Mouse (Mus musculus) adrenal gland, postnatal 14 days (tissue): ENCODE results near the gene Tpra1. TPM values are rescaled to one million over a fixed set of nuclear protein-coding genes. Genes with fewer than 3 reads are reported as not detected.

Experiments used
- DNase-seq: peaks from one replicate; pipeline ENCODE4 v3.0.0; 2021; ENCODE audit warnings: mixed read lengths
- long read RNA-seq, 2 experiments: library from polyadenylated mRNA; stranded (forward); transcript quantifications; one replicate each; pipeline ENCODE4 v2.0.0; 2021
- total RNA-seq: library from RNA; stranded (reverse); gene quantifications from 2 replicates; pipeline ENCODE4 v1.2.3, GENCODE M21; 2021

Tpra1 gene
- total RNA-seq, result 73.2 and 73.8 TPM in 2 replicates
- long read RNA-seq, experiment 1, transcript Tpra1-201 (12 exons, 1,820 nt), result major isoform, 23 of 58 reads
- long read RNA-seq, experiment 1, partial matches to known transcripts, result 15 of 58 reads
- long read RNA-seq, experiment 1, other reads (novel, unspliced or antisense), result 20 of 58 reads
- long read RNA-seq, experiment 2, transcript Tpra1-201 (12 exons, 1,820 nt), result major isoform, 15 of 37 reads
- long read RNA-seq, experiment 2, partial matches to known transcripts, result 7 of 37 reads
- long read RNA-seq, experiment 2, other reads (novel, unspliced or antisense), result 13 of 37 reads

DNA sequence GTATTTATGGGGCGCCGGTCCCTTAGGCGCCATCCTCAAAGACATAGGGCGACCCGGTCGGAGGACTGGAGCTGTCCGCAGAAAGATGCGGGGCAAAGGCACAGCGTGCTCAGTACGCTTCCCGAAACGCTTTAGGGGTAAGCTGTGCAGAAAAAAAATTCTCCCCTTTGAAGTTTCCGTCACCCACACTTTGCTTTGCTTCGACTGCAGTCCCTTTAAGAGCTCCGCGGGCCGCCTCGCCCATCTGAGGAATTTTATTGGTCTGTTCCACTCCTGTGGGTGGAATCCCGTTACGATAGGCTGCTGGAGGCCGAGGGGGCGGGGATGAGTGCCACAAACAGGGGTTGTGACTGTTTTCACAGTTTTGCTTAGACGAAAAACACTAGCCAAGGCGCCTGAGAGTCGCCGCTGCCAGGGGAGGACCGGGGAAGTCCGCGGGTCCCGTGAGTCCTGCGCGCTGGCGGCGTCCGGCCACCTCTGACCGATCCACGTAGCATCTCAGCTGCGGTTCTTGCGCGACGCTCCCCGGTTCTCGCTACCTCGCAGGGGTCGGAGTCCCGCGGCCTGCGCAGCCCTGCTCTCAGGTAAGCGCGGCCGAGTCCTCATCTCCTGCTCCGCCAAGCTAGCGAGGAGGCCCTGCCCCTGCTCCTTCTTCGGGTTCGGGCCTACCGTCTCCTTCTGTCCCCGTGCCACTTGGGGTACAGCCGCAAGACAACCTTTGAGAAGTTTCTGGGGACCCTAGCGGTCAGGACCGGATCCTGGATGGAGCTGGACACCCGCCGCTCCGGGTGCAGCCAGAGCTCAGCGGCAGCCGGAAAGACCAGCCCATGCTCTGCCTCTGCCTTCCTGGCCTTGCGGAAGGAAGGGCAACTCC, at the start of gene Tpra1:
TSS of gene Tpra1 (plus strand) at position 305 of the 874 bp plus-strand sequence.
- DNase-seq, result peak; percentile 97

DNA sequence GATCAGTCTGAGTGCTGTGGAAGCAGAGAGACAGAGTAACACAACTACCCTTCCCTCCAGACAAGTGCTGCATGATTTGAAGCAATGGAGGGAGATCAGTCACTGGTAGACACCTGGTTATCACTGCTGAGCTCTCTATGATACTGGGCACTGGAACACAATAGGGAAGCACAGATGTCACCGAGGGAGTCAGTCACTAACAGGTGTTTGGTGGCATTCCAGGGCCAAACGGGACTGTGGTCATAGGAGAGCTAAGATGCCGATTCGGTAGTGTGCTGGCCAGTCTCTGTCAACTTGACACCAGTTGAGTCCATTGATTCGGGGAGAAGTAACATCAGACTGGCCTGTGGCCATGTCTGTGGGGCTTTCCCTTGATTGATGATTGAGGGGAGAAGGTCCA, 47.5 kb upstream of the Tpra1 start:
- DNase-seq, result no peak

DNA sequence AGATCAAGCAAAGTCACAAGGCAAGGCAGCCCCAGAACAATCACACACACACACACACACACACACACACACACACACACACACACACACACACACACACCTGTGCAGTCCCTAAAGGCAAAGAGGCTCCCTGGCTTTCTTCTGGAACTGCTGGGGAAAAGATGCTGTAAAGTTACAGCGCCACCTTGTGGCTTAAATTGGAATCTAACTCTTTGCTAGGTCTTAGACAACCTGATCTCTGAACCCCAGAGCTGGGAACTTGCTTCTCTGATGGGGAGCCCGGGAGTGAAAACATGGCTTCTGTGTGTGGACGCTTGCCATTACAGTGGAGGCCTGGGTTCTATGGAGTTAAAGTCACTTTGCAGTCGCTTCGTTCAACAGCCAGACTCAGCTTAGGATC, 46.4 kb upstream of the Tpra1 start:
- peak; percentile 81 for DNase-seq

DNA sequence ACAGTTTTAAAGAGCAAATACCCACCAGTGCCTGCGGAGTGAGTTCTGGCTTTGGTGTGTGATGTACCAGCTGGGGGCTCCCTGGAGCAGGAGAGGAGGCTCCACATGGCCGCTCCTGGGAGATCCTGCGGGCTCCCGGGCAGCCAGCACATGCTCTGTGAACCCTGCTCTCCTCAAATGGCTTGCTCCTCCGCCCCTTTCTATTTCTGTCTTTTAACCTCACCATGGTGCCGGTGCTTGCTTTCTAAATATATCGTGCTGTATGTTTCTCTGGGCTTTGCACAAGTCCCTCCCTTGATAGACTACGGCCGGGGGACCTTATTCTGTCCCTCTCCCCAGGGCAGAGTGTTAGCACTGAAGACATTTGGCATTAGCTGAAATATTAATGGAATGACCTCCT, 44.8 kb upstream of the Tpra1 start:
- DNase-seq, result peak; percentile 63

DNA sequence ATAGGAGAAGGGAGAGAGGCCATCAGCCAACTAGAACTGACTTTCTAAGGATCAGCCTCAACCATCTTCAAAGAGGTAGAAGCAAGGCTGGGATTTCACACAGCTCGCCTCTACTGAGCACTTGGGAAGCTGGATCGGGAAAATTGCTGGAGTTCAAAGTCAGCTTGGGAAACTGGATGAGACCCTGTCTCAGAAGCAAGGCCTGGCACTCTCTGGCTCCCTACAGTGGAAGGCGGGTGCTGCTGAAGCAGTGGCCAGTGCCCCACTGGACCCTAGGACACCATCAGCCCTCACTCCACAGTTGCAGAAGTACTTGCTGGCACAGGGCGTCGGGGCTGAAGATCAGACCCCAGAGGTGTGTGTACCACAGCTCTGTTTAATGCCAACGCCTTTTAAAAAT, 44.2 kb upstream of the Tpra1 start:
- DNase-seq, result no peak

DNA sequence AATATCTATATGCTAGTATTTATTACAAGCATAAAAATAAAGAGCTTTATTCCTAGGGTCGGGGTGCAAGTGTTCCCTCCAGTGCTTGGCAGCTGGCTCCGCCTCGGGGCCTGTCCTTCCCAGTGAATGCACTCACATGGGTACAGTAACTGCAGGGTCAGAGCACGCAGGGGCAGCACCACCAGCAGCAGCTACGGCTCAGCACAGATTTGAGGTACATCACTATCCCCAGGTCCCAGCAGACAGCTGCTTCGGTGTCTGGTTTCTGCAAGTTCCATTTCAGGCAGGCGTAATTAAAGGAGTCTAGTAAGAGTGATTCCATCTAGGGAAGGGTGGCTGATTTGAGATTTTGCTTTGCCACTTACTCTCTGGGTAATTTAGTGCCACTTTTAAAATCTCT, 43.7 kb upstream of the Tpra1 start:
- no peak for DNase-seq

DNA sequence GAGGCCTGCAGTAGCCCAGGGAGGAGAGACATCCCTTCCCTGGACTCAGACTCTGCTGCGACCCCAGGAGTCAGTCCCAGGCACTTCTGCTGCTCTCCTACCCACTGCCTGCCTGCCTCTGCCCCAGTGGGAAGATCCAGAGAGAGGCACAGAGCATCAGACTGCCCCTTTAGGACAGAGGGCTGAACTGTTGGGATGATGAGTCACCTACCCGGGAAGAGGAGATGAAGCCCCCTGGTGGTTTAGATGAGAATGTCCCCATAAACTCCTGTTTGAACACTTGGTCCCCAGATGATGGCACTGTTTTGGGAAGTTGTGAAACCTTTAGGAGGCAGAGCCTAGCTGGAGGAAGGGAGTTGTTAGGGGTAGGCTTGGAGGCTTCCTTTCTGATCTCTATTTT, 41.1 kb upstream of the Tpra1 start:
- DNase-seq, result peak; percentile 69

DNA sequence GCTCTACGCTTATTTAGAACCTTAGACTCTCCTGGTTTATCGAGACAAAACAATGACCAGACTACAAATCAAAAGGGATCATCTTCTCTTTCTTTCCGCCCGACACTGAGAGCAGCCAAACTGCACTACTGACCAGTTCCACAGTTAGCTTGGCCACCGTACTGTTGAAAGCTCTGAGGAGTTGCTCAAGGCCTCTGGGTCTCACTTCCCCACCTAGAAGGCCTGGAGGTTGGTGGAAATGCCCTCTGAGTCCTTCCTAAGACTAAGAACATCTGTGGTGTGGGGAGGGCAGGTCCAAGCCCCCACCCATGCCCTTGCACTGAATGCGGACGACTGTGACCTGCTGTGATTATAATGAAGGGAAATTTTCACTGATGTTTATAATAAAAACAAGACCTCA, 36.3 kb upstream of the Tpra1 start:
- no peak for DNase-seq

DNA sequence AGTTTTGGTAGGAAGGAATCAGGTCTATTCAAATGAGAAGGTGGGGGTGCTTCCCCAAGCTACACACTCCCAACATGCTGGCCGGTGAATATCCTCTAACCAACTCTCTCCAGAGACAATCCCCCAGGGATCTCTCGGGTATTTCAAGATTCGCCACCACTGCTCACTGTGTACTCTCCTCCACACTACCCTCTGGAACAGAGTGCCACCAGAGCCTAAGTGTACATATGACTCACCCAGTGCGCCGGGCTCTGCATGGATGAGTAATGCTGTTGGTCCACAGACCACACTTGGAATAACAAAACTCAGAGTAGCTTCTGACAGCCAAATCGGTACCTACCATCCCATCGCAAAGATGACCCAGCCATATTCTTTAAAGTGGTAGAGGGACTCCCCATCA, 32.6 kb upstream of the Tpra1 start:
- peak; percentile 76 for DNase-seq

DNA sequence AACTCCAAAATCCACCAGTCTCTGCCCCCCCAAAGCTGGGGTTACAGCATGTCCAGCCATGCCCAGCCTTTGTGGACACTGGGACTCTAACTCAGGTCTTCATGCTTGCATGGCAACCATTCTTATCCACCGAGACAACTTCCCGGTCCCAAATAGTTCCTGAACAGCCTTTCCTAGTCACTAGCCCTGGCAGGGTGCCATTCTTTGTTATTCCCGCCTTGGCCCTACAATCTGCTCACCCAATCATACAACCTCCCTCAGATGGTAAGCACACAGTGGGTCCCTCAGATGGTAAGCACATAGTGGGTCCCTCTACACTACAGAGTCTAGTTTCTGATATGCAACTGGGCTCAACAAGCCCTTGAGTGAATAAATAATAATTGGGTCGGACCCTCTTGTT, 31.5 kb upstream of the Tpra1 start:
- DNase-seq, result no peak

DNA sequence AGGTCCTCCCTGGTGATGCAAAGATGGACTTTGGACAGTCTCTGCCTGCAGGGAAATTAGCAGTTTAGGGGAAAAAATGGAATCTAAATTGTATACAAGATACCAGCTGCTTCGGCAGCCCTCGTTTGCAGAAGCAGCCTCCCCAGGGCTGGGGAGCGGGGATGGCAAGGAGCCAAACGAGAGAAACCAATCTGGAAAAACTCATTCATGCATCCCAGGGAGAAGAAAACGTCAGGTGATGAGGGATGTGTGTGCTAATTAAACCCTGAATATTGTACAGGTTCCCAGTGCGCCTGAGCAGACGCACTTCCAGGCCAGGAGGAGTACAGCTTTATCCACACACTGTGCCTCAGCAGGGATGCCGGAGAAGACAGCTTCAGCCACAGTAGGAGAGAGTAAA, 30.5 kb upstream of the Tpra1 start:
- DNase-seq, result no peak

DNA sequence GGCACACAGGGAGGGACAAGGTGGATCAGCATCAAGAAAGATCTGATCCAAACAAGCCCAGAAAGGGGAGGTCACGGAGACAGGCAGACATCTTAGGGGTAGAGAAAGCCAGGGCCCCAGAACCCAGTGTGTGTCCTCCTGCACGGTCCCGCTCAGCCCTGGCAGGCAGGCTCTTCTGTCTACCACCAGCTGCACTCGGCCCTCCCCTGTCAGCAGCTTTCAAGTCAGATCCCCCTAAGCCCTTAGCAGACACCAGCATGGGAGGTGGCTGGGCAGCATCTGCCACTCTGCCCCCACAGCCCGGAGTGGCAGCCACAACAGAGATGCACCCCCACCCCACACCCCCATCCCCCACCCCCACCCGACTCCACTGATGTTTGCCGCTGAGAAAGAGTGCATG, 29.2 kb upstream of the Tpra1 start:
- DNase-seq, result no peak

DNA sequence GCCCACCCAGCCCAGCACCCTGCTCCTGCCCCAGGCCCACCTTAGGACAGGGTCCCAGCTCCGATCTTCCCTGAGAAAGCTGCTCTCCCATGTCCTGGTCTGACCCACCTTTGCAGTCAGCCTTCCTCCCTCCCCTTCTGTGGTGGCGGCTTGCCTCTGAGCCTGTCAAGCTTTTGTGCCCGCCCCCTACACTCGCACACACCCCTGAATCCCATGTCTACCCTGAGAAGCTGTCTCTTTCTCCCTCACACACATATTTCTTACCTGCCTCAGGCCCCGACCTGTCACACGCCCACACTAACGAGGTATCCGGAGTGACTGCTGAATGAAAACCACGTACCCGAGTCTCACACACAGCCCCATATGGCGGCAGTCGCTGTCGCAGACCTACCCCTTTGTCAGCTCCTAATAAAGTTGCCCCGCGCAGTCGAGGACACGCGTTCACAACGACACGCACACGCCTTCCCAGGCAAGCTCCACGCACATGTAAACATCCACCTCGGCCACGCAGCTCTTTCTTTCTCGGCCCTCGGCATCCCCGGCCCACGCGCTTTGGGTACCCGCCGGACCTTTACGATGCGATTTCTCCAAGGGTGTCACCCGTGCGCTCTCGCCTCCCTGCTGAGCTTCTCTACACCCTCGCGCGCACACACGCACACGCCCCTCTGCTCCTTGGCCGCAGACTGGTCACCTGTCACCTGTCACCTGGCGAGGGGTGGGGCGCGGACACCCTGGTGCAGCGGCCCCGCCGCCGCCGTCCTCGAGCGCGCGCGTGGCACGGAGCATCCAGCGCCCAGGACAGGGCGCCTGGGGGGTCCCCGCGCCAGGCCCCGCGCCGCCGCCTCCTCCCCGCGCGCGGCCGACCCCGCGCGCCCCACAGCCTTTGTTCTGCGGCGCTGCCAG, 27.8 kb upstream of the Tpra1 start:
- peak; percentile 34 for DNase-seq

DNA sequence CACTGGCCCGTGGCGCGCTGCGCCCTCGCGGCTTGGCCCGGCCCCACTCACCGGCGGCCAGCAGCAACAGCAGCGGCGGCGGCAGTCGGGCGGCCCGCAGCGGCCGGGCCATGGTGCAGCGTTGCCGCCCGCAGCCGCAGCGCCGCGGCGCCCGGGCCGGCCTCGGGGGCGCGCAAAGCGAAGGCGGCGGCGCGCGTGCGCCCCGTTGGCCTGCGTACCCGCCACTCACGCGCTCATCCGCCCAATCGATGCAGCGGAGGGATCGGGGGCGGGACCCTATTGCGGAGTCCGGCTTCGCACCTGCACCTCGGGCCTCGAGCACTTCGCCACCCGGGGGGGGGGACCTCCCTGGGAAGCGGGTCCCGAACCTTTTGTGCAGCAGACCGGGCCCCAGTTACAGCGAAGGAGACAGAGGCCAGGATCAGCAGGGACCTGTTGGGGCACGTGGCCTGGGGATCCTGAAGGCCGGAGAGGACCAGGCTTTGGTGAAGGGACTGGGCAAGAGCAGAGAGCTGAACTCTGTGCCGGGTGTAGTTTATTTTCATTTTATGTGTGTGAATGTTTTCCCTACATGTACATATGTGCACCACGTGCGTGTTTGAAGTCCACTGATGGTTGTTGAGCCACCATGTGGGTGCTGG, 27.1 kb upstream of the Tpra1 start, which contains the start of gene Podxl2:
TSS of gene Podxl2 (minus strand) at position 177 of the 641 bp plus-strand sequence.
- peak; percentile 91 for DNase-seq

DNA sequence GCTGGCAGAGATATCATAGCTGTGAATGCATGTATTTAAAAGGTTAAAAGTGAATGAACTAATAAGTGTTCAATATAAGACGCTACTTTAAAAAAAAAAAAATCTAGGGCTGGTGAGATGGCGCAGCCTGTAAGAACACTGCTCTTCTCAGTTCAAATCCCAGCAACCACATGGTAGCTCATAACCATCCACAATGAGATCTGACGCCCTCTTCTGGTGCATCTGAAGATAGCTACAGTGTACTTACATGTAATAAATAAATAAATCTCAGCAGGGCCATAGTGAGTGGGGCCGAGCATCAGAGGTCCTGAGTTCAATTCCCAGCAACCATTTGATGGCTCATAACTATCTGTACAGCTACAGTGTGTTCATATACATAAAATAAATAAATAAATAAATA, 22.6 kb upstream of the Tpra1 start:
- no peak for DNase-seq

DNA sequence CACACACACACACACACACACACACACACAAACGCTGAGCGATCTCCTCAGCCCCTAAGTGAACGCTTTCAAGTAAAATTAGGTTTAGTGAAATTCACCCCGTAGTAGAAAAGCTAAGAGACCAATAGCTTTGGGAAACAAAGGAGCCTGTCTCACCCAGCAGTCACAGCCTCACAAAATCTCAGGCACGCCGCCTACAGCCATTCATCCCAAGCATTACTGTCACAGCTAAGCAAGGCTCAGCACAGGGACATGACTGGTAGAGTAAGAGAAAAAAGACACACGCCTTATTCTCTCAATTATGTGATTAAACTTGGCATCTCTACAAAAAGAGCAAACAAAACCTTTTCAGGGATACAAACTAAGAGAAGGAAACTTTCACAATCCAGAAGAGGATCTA, 20.7 kb upstream of the Tpra1 start:
- DNase-seq, result no peak

DNA sequence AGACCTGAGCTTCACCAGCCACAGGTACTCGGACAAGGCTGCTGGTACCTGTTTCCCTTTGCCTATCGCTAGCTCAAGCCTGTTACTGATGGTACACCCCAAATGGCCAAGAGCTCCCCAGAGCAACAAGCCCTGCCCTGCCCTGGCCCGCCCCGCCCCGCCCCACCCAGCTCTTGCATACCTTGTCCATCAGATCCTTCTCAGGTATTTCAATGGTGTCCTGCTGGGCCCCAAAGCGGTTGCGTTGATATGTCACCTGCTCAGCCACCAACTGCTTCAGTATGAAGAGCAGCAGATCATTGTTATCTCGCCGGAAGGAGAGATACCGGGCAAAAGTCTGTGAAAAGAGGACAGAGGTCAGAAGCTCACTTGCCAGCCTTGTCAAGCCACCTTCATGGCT, 17.9 kb upstream of the Tpra1 start:
- no peak for DNase-seq

DNA sequence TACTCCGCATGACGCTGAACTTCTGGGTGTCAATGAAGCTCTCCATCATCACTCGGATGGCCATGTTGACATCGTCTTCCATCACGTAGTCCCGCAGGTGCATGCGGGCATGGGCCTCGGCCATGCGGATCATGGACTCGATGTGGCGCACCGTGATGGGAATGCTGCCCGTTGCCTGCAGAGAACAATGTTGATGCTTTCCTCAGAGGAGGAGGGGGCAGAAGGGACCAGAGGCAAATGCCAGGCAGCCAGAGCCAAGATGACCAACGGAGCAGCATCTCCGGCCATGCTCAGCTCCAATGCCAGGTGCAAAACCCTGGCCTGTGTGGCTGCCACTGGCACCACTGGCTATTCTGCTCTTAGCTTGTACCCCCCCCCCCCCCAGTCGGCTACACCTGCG, 17.4 kb upstream of the Tpra1 start:
- DNase-seq, result no peak

DNA sequence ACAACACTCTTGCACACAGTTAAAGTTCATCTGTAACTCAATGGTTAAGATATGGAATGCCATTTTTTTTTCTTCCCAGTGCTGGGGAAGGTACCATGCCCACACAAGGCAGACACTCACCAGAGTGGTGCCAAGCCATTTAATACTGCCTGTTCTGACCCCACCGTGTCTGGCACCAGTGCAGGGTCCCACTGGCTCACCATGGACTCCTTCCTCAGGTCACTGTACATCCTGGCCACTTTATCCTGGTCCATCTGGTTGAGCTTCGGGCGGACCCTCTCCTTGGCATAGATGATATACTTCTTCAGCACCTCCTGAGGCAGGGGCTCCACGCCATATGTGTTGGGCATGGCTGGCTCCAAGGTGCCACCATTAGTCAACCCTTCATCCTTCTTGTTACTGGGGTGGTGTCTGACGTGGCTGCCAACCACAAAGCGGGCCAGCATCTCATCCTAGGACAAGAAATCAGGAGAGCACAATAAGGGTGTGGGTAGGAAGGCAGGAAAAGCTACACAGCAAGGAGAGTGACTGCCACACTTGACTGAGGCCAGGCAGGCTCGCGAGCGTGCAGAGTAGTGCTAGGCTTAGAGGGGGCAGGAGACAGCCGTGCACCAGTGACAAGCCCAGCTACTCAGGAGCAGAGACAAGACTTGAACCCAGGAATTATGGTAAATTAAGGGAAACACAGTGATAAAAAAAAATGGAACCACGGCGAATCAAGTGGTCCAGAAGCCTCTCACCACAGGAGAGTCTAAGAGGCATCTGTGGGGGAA, 16.2 kb upstream of the Tpra1 start:
- no peak for DNase-seq

DNA sequence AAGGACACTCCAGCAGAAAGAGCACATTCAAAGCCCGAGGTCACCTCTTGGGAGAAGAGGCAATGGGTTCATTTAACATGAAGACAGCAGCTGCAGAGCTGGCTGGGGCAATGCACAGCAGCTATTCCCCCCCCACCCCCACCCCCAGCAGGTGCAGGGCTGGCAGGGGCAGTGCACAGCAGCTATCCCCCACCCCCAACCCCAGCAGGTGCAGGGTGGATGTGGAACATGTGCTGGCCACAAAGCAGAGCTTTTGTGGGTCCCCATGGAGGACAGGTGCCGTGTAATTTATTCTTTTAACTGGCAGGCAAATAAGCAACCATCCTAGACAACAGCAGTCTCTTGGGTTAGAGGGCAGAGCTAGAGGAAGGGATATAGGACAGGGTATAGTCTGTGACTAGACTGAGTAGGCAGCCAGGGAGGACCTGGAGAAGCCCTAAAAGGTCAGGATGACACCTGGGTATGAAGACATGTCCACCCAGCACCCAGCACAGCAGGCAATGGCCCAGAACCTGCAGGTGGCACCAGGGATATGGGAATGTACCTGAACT, 15.6 kb upstream of the Tpra1 start:
- DNase-seq, result no peak
